Comparison of ENCODE assay signal across 27 mouse cellular contexts in genomic region chr9:22453501-22453924, GRCm38 (mm10). TPM values are rescaled to one million over a fixed set of nuclear protein-coding genes. Genes with fewer than 3 reads are reported as not detected.
DNase-seq lines count a peak whose midpoint lies in the region; ATAC-seq and TF ChIP-seq lines count a peak whose summit lies in the region.
"Had no signal": no experiment of that assay in that cellular context is flagged by ENCODE, and none has a peak within 500 bp of the region (broad histone marks: within the 10 kb centered on the region; RNA-seq: fewer than 3 reads in every experiment).

No protein-coding gene starts in this region.

- H3K9ac ChIP-seq in liver, embryonic 14.5 days (replicated peaks), result peak overlapping the region; percentile 7; the same call in 1 of the 2 replicates
- no peak overlapping the region for H3K9ac ChIP-seq in stomach, embryonic 15.5 days
- no peak overlapping the region for H3K9ac ChIP-seq in lung, postnatal 0 days (replicated peaks; ENCODE audit: low read depth)
- H3K9ac ChIP-seq: midbrain, embryonic 12.5 days; neural tube, embryonic 12.5 days had no signal

- no peaks in the 10 kb centered on the region for H3K27me3 ChIP-seq in erythroblast, embryonic 14.5 days (ENCODE audit: control insufficient read depth)
- H3K27me3 ChIP-seq in liver, embryonic 14.5 days (ENCODE audit: control insufficient read depth, insufficient read depth, low read length), result no peaks in the 10 kb centered on the region
- no peaks in the 10 kb centered on the region for H3K27me3 ChIP-seq in stomach, embryonic 15.5 days (replicated peaks)
- H3K27me3 ChIP-seq in lung, postnatal 0 days (replicated peaks; ENCODE audit: insufficient read depth, low read length), result no peaks in the 10 kb centered on the region
- H3K27me3 ChIP-seq: midbrain, embryonic 12.5 days; neural tube, embryonic 12.5 days; Patski had no signal

- peak; percentile 93 for ATAC-seq in liver, embryonic 14.5 days (ENCODE audit: insufficient read depth)
- ATAC-seq in stomach, embryonic 15.5 days (ENCODE audit: insufficient read depth, low FRiP score, low read depth), result peak; percentile 86
- ATAC-seq in lung, postnatal 0 days, result no peak
- ATAC-seq: forebrain, embryonic 14.5 days; hindbrain, embryonic 16.5 days; Patski had no signal

- WGBS in liver, embryonic 14.5 days (ENCODE audit: insufficient replicate concordance), result 21% methylated on average over 10 of the region's 10 CpGs
- WGBS in stomach, embryonic 15.5 days, result 70% methylated on average over 10 of the region's 10 CpGs
- WGBS in lung, postnatal 0 days, result 81% methylated on average over 10 of the region's 10 CpGs

- no peaks in the 10 kb centered on the region for H3K9me3 ChIP-seq in erythroblast, embryonic 14.5 days (ENCODE audit: control insufficient read depth, low read length)
- H3K9me3 ChIP-seq in liver, embryonic 14.5 days (ENCODE audit: control insufficient read depth, low read length), result no peaks in the 10 kb centered on the region
- no peaks in the 10 kb centered on the region for H3K9me3 ChIP-seq in stomach, embryonic 15.5 days
- no peaks in the 10 kb centered on the region for H3K9me3 ChIP-seq in lung, postnatal 0 days (ENCODE audit: low read length)
- H3K9me3 ChIP-seq: midbrain, embryonic 12.5 days; neural tube, embryonic 12.5 days had no signal

- peaks cover 26% of the 10 kb centered on the region for H3K4me1 ChIP-seq in erythroblast, embryonic 14.5 days (ENCODE audit: control insufficient read depth)
- H3K4me1 ChIP-seq in liver, embryonic 14.5 days (replicated peaks; ENCODE audit: control insufficient read depth in 2 of 2, insufficient read depth in 2 of 2, low read length in 1 of 2), result peaks cover 0 to 16% of the 10 kb centered on the region in 2 experiments; a peak in 2 of 4 replicates
- H3K4me1 ChIP-seq in stomach, embryonic 15.5 days, result no peaks in the 10 kb centered on the region
- H3K4me1 ChIP-seq in lung, postnatal 0 days (ENCODE audit: insufficient read depth, low read depth, low read length), result no peaks in the 10 kb centered on the region
- H3K4me1 ChIP-seq: midbrain, embryonic 12.5 days; neural tube, embryonic 12.5 days had no signal

- peak overlapping the region; percentile 12 for H3K4me3 ChIP-seq in erythroblast, embryonic 14.5 days (replicated peaks)
- no peak overlapping the region for H3K4me3 ChIP-seq in liver, embryonic 14.5 days (ENCODE audit: insufficient read depth in 1 of 2, low read depth in 2 of 2, low read length in 2 of 2)
- no peak overlapping the region for H3K4me3 ChIP-seq in stomach, embryonic 15.5 days (replicated peaks)
- no peak overlapping the region for H3K4me3 ChIP-seq in lung, postnatal 0 days (ENCODE audit: low read depth, low read length)
- H3K4me3 ChIP-seq: midbrain, embryonic 12.5 days; neural tube, embryonic 12.5 days had no signal

- TF ChIP-seq EP300 in liver, embryonic 14.5 days (IDR thresholded peaks at IDR 0.05; ENCODE audit: low read depth), result peak; percentile 90
- no peak for TF ChIP-seq EP300 in lung, postnatal 0 days (IDR thresholded peaks at IDR 0.05)

- intact Hi-C loops in gastrocnemius, postnatal 14 days (cut with DNase I; ENCODE audit: low total_unique reads), result no loop called here

- peak; percentile 80 for DNase-seq in c-Kit-positive CD71-positive TER-119-negative erythroid progenitor cells, embryonic 14.5 days (ENCODE audit: low read depth)
- DNase-seq in liver, embryonic 14.5 days (ENCODE audit: low read depth in 3 of 3, low spot score in 3 of 3), result peak; percentile 62 to 63 (median 62)
- DNase-seq in gastrocnemius, postnatal 14 days, result no peak
- no peak for DNase-seq in thymus, postnatal 36 days
- DNase-seq in lung, postnatal 0 days (ENCODE audit: low spot score), result no peak
- DNase-seq: adrenal gland, adult 8-10 months; cerebellum, adult 11 months; gastrocnemius, postnatal 10 days; heart, adult 18-20 months; heart, postnatal 36 days; kidney, adult 11 months; kidney, postnatal 14 days; lung, adult 2 months; lung, postnatal 4 days; right cerebral cortex, adult 18-20 months had no signal

- H3K27ac ChIP-seq in liver, embryonic 14.5 days, result no peak overlapping the region
- no peak overlapping the region for H3K27ac ChIP-seq in stomach, embryonic 15.5 days
- H3K27ac ChIP-seq in lung, postnatal 0 days (ENCODE audit: low read length), result no peak overlapping the region
- H3K27ac ChIP-seq: midbrain, embryonic 12.5 days; neural tube, embryonic 12.5 days had no signal

- peaks cover 92% of the 10 kb centered on the region for H3K36me3 ChIP-seq in erythroblast, embryonic 14.5 days (ENCODE audit: control insufficient read depth)
- H3K36me3 ChIP-seq in liver, embryonic 14.5 days (replicated peaks; ENCODE audit: control insufficient read depth, insufficient read depth, low read depth), result peaks cover 44% of the 10 kb centered on the region
- peaks cover 59% of the 10 kb centered on the region for H3K36me3 ChIP-seq in stomach, embryonic 15.5 days
- peaks cover 68% of the 10 kb centered on the region for H3K36me3 ChIP-seq in lung, postnatal 0 days (ENCODE audit: insufficient read depth, low read length)

- no peak for TF ChIP-seq CTCF in liver, embryonic 14.5 days (IDR thresholded peaks at IDR 0.05; ENCODE audit: low read depth)
- no peak for TF ChIP-seq CTCF in lung, postnatal 0 days (IDR thresholded peaks at IDR 0.05)

- H3K4me2 ChIP-seq in liver, embryonic 14.5 days (ENCODE audit: low read depth), result peak overlapping the region; percentile 32
- no peak overlapping the region for H3K4me2 ChIP-seq in stomach, embryonic 15.5 days
- no peak overlapping the region for H3K4me2 ChIP-seq in lung, postnatal 0 days (replicated peaks; ENCODE audit: low read depth, low read length)
- H3K4me2 ChIP-seq: midbrain, embryonic 12.5 days; neural tube, embryonic 12.5 days had no signal

RNA-seq across cellular contexts. Expression of gene Gm17545, which starts 0.6 kb away (rescaled TPM):
- polyA plus RNA-seq in erythroblast, embryonic 14.5 days (2012), result not detected in 2 replicates
- not detected in 2 replicates for polyA plus RNA-seq in liver, embryonic 14.5 days (2012; rRNA removed)
- polyA plus RNA-seq in liver, embryonic 14.5 days (2014; fragmentation: Nextera tagmentation; extraction: Ambion mirVana), result not detected in 2 replicates
- polyA plus RNA-seq in stomach, embryonic 15.5 days (2015; fragmentation: Nextera tagmentation; extraction: Ambion mirVana), result not detected in 2 replicates
- not detected for total RNA-seq in gastrocnemius, postnatal 14 days (2021)
- not detected in 2 replicates for polyA plus RNA-seq in lung, postnatal 0 days (2015; fragmentation: Nextera tagmentation; extraction: Ambion mirVana)
- total RNA-seq: adrenal gland, adult 8-10 months; gastrocnemius, postnatal 10 days; heart, adult 18-20 months; heart, postnatal 36 days; layer of hippocampus, adult 8-10 months had no signal
- polyA plus RNA-seq: C2C12; forebrain, embryonic 14.5 days; heart, embryonic 14.5 days; hindbrain, embryonic 16.5 days; limb, embryonic 11.5 days; lung, adult 2 months; midbrain, embryonic 12.5 days; neural tube, embryonic 12.5 days; Patski; small intestine, adult 2 months had no signal

RNA-seq across cellular contexts. Expression of gene Rp9, which starts 16.0 kb away (rescaled TPM):
- 2.9 and 3.1 TPM in 2 replicates for polyA plus RNA-seq in erythroblast, embryonic 14.5 days (2012)
- polyA plus RNA-seq in liver, embryonic 14.5 days (2012; rRNA removed), result 15.8 and 32.5 TPM in 2 replicates
- polyA plus RNA-seq in liver, embryonic 14.5 days (2014; fragmentation: Nextera tagmentation; extraction: Ambion mirVana), result 34.1 and 37.2 TPM in 2 replicates
- polyA plus RNA-seq in stomach, embryonic 15.5 days (2015; fragmentation: Nextera tagmentation; extraction: Ambion mirVana), result 79.5 and 81.0 TPM in 2 replicates
- 10 to 100 TPM; 19.5 to 23.6 TPM for total RNA-seq in gastrocnemius, postnatal 14 days (2021)
- 67.6 and 68.1 TPM in 2 replicates for polyA plus RNA-seq in lung, postnatal 0 days (2015; fragmentation: Nextera tagmentation; extraction: Ambion mirVana)

RNA-seq across cellular contexts. Expression of gene Bbs9, which starts 22.0 kb away (rescaled TPM):
- 0.03 TPM in 1 of 2 replicates, not detected in the other for polyA plus RNA-seq in erythroblast, embryonic 14.5 days (2012)
- polyA plus RNA-seq in liver, embryonic 14.5 days (2012; rRNA removed), result 2.2 and 2.6 TPM in 2 replicates
- 2.3 and 3.0 TPM in 2 replicates for polyA plus RNA-seq in liver, embryonic 14.5 days (2014; fragmentation: Nextera tagmentation; extraction: Ambion mirVana)
- polyA plus RNA-seq in stomach, embryonic 15.5 days (2015; fragmentation: Nextera tagmentation; extraction: Ambion mirVana), result 9.9 and 12.4 TPM in 2 replicates
- total RNA-seq in gastrocnemius, postnatal 14 days (2021), result 1 to 10 TPM; 8.2 to 9.4 TPM
- polyA plus RNA-seq in lung, postnatal 0 days (2015; fragmentation: Nextera tagmentation; extraction: Ambion mirVana), result 7.1 and 11.2 TPM in 2 replicates

RNA-seq across cellular contexts. Expression of gene 9530077C05Rik, which starts 42.2 kb away (rescaled TPM):
- 0.07 and 0.16 TPM in 2 replicates for polyA plus RNA-seq in erythroblast, embryonic 14.5 days (2012)
- polyA plus RNA-seq in liver, embryonic 14.5 days (2012; rRNA removed), result 0.89 and 1.1 TPM in 2 replicates
- 1.5 and 1.8 TPM in 2 replicates for polyA plus RNA-seq in liver, embryonic 14.5 days (2014; fragmentation: Nextera tagmentation; extraction: Ambion mirVana)
- 4.0 and 5.6 TPM in 2 replicates for polyA plus RNA-seq in stomach, embryonic 15.5 days (2015; fragmentation: Nextera tagmentation; extraction: Ambion mirVana)
- total RNA-seq in gastrocnemius, postnatal 14 days (2021), result under 1 TPM; 0.33 to 0.39 TPM
- 4.5 and 4.9 TPM in 2 replicates for polyA plus RNA-seq in lung, postnatal 0 days (2015; fragmentation: Nextera tagmentation; extraction: Ambion mirVana)

Comparison
In these comparisons a context has a peak if more than half of its experiments do, and no peak if none do; other contexts are left out.
1. DNase-seq: peak in c-Kit-positive CD71-positive TER-119-negative erythroid progenitor cells, embryonic 14.5 days (single experiment) and liver, embryonic 14.5 days (3 of 3); none in gastrocnemius, postnatal 14 days (single experiment), thymus, postnatal 36 days (0 of 2) and lung, postnatal 0 days (single experiment).